Mouse (Mus musculus): ENCODE measurements around the gene Anapc2. TPM values are rescaled to one million over a fixed set of nuclear protein-coding genes. Genes with fewer than 3 reads are reported as not detected.

The Anapc2 gene
- 80.9 and 85.4 TPM in 2 replicates for polyA plus RNA-seq (2012; rRNA removed)

GRCm38 (mm10) chr2:25271827-25272511 lies at the start of gene Anapc2, which contains the start of gene Ssna1:
Anapc2 (plus strand) TSS chr2:25272478.
Ssna1 (minus strand) TSS chr2:25272438.

GRCm38 (mm10) chr2:25224492-25224765 lies 47.8 kb upstream of the Anapc2 start, which contains the start of gene Tubb4b:
Tubb4b (minus strand) TSS chr2:25224702.

GRCm38 (mm10) chr2:25234050-25234449 lies 38.2 kb upstream of the Anapc2 start, which contains the start of gene Slc34a3:
Slc34a3 (minus strand) TSS chr2:25234364.

GRCm38 (mm10) chr2:25236614-25237013 lies 35.7 kb upstream of the Anapc2 start, which contains the start of gene Rnf224:
Rnf224 (minus strand) TSS chr2:25236787.

DNA sequence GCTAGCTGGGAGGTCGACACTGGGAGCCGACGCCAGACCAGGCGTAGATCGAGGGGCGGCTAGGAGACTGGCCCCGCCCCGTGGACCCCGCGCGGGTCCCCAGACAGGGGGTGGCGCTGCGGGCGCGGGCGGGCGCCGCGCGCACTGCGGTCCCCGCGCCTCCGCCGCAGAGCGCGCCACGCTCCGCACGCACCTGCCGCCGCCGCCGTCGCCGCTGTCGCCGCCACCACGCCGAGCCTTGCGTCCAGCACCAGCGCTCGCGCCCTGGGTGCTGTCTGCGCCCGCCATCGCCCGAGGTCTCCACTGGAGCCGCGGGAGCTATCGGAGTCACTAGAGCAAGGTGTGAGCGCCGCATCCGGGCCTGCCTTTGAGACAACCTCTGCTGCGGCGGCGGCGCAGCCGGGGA lies 30.2 kb upstream of the Anapc2 start, which contains the start of the genes Rnf208 and Cysrt1:
Gene Rnf208 (plus strand): TSS at position 155 of the 406 bp plus-strand sequence.
Gene Cysrt1 (minus strand): TSS at position 352 of the 406 bp plus-strand sequence.

GRCm38 (mm10) chr2:25246183-25247072 lies 25.9 kb upstream of the Anapc2 start, which contains the start of gene AL732309.1:
AL732309.1 (minus strand) TSS chr2:25246863.

DNA sequence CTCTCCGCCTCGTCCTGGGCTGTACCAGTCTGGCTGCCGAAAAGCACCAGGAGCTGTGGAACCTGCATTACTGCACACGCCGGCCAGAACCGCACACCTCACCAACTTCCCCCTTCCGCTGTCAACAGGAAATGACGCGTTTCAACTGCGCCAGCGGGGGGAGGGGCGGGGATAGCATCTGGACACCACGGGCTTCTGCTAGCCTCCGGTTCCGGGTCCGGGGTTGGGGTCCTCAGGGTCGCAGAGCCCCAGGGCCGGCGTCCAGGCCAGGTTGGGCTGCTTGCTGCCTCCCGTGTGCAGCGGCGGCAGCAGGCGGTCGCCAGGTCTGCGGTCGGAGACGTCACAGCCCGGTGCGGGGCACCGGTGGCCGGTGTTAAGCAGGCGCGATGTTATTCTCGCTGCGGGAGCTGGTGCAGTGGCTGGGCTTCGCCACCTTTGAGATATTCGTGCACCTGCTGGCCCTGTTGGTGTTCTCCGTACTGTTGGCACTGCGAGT lies 16.9 kb upstream of the Anapc2 start, which contains the start of gene Tmem203:
Gene Tmem203 (plus strand): TSS at position 156 of the 496 bp plus-strand sequence.

DNA sequence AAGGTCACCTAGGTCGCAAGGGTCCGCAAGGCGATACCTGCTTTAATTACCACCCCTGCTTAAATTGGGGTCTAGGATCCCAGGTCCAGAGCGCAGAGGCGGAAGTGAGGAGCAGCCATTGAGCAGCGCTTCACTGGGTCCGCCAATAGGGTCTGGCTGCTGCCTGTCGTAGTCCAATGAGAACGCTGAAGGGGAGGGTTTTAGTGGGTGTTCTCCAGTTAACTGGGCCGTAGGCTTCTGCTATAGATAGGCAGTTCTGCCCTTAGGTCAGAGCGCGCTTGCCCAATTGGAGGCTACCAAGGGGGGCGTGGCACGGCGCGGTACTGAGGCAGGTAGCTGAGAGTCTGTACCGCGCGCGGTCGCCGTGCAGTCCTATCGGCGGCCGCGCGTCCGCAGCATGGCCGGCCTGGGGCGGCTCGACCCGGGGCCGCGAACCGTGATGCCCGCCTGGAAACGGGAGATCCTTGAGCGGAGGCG lies 9.9 kb upstream of the Anapc2 start, which contains the start of gene Tprn:
Gene Tprn (plus strand): TSS at position 328 of the 477 bp plus-strand sequence.

GRCm38 (mm10) chr2:25287927-25288649 lies 15.8 kb downstream of the Anapc2 start, which contains the start of gene Tmem210:
Tmem210 (plus strand) TSS chr2:25288145.

DNA sequence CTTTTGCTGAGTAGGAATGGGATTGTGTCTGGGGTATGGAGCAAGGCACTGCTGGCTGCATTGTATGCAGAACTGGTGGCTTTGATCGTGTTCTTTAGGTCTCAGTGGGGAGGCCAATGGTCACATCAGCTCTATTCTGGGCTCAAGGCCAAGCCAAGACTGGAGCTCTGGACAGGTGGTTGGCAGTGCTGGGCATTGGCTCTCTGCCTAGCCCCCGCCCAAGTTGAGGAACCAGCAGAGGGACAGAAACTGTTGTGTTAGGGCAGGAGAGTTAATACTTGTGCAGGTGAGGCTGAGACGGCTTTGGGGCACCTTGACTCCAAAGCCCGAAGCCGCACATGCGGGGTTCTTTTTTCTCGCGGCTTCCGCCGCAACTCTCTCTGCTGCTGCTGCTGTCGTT lies 17.4 kb downstream of the Anapc2 start, which contains the start of gene Lrrc26:
Gene Lrrc26 (plus strand): TSS at position 265 of the 400 bp plus-strand sequence.

GRCm38 (mm10) chr2:25318971-25319773 lies 46.9 kb downstream of the Anapc2 start, which contains the start of gene Grin1:
Grin1 (minus strand) TSS chr2:25319187.

GRCm38 (mm10) chr2:25332286-25333160 lies 60.2 kb downstream of the Anapc2 start, which contains the start of gene Man1b1:
Man1b1 (plus strand) TSS chr2:25332338.

Other genes starting within 250 kb of the Anapc2 start
- 234 and 268 TPM in 2 replicates for gene Nsmf, start 218.1 kb upstream of the Anapc2 start, polyA plus RNA-seq (2012; rRNA removed)
- gene Entpd8, start 192.2 kb upstream of the Anapc2 start, polyA plus RNA-seq (2012; rRNA removed): 240 and 325 TPM in 2 replicates
- gene Noxa1, start 177.3 kb upstream of the Anapc2 start, polyA plus RNA-seq (2012; rRNA removed): 82.7 and 117 TPM in 2 replicates
- 38.5 and 40.0 TPM in 2 replicates for gene Nrarp, start 91.7 kb upstream of the Anapc2 start, polyA plus RNA-seq (2012; rRNA removed)
- gene Tor4a, start 75.6 kb upstream of the Anapc2 start, polyA plus RNA-seq (2012; rRNA removed): 73.5 and 77.4 TPM in 2 replicates
- gene Nelfb, start 61.0 kb upstream of the Anapc2 start, polyA plus RNA-seq (2012; rRNA removed): 58.5 and 62.9 TPM in 2 replicates
- 0.19 TPM in 1 of 2 replicates, not detected in the other for gene Stpg3, start 57.8 kb upstream of the Anapc2 start, polyA plus RNA-seq (2012; rRNA removed)
- gene Fam166a, start 53.7 kb upstream of the Anapc2 start, polyA plus RNA-seq (2012; rRNA removed): 0.10 TPM in 1 of 2 replicates, not detected in the other
- 680 and 930 TPM in 2 replicates for gene Tubb4b, start 47.8 kb upstream of the Anapc2 start, polyA plus RNA-seq (2012; rRNA removed)
- 0.06 TPM in 1 of 2 replicates, not detected in the other for gene Slc34a3, start 38.1 kb upstream of the Anapc2 start, polyA plus RNA-seq (2012; rRNA removed)
- not detected in 2 replicates for gene Rnf224, start 35.7 kb upstream of the Anapc2 start, polyA plus RNA-seq (2012; rRNA removed)
- 17.8 and 19.3 TPM in 2 replicates for gene Rnf208, start 30.2 kb upstream of the Anapc2 start, polyA plus RNA-seq (2012; rRNA removed)
- gene Cysrt1, start 30.0 kb upstream of the Anapc2 start, polyA plus RNA-seq (2012; rRNA removed): 0.41 TPM in 1 of 2 replicates, not detected in the other
- gene AL732309.1, start 25.6 kb upstream of the Anapc2 start, polyA plus RNA-seq (2012; rRNA removed): 26.9 and 28.8 TPM in 2 replicates
- gene Tmem203, start 17.0 kb upstream of the Anapc2 start, polyA plus RNA-seq (2012; rRNA removed): 39.1 and 59.2 TPM in 2 replicates
- 194 and 199 TPM in 2 replicates for gene Tprn, start 9.9 kb upstream of the Anapc2 start, polyA plus RNA-seq (2012; rRNA removed)
- gene Ssna1, start within 50 bp of the Anapc2 start, polyA plus RNA-seq (2012; rRNA removed): 68.4 and 69.1 TPM in 2 replicates
- not detected in 2 replicates for gene Tmem210, start 15.7 kb downstream of the Anapc2 start, polyA plus RNA-seq (2012; rRNA removed)
- gene Lrrc26, start 17.4 kb downstream of the Anapc2 start, polyA plus RNA-seq (2012; rRNA removed): 197 and 281 TPM in 2 replicates
- 1.5 TPM in 2 replicates for gene Grin1, start 46.7 kb downstream of the Anapc2 start, polyA plus RNA-seq (2012; rRNA removed)
- gene Man1b1, start 59.9 kb downstream of the Anapc2 start, polyA plus RNA-seq (2012; rRNA removed): 15.6 and 17.3 TPM in 2 replicates
- 37.3 and 38.5 TPM in 2 replicates for gene Dpp7, start 83.9 kb downstream of the Anapc2 start, polyA plus RNA-seq (2012; rRNA removed)
- gene Uap1l1, start 93.2 kb downstream of the Anapc2 start, polyA plus RNA-seq (2012; rRNA removed): 53.2 and 76.3 TPM in 2 replicates
- gene Sapcd2, start 99.8 kb downstream of the Anapc2 start, polyA plus RNA-seq (2012; rRNA removed): 24.4 and 27.1 TPM in 2 replicates
- gene Entpd2, start 123.4 kb downstream of the Anapc2 start, polyA plus RNA-seq (2012; rRNA removed): 66.7 and 73.6 TPM in 2 replicates
- gene Npdc1, start 126.9 kb downstream of the Anapc2 start, polyA plus RNA-seq (2012; rRNA removed): 246 and 266 TPM in 2 replicates
- 0.19 and 0.25 TPM in 2 replicates for gene Fut7, start 150.8 kb downstream of the Anapc2 start, polyA plus RNA-seq (2012; rRNA removed)
- gene Abca2, start 156.2 kb downstream of the Anapc2 start, polyA plus RNA-seq (2012; rRNA removed): 19.3 and 24.9 TPM in 2 replicates
- 1.6 and 2.1 TPM in 2 replicates for gene Clic3, start 184.4 kb downstream of the Anapc2 start, polyA plus RNA-seq (2012; rRNA removed)
- gene Paxx, start 188.6 kb downstream of the Anapc2 start, polyA plus RNA-seq (2012; rRNA removed): 66.2 and 79.3 TPM in 2 replicates
- 0.21 and 0.37 TPM in 2 replicates for gene Ptgds, start 197.6 kb downstream of the Anapc2 start, polyA plus RNA-seq (2012; rRNA removed)
- not detected in 2 replicates for gene Lcn12, start 221.4 kb downstream of the Anapc2 start, polyA plus RNA-seq (2012; rRNA removed)
- 23.6 and 29.7 TPM in 2 replicates for gene Fbxw5, start 228.3 kb downstream of the Anapc2 start, polyA plus RNA-seq (2012; rRNA removed)
- 1.7 and 2.4 TPM in 2 replicates for gene C8g, start 229.2 kb downstream of the Anapc2 start, polyA plus RNA-seq (2012; rRNA removed)